9 mouse cellular contexts compared by ENCODE assay signal in genomic region chr6:97488821-97489220, GRCm38 (mm10).
DNase-seq lines count a peak whose midpoint lies in the region; ATAC-seq and TF ChIP-seq lines count a peak whose summit lies in the region.
"Had no signal": no experiment of that assay in that cellular context is flagged by ENCODE, and none has a peak within 500 bp of the region (broad histone marks: within the 10 kb centered on the region; RNA-seq: fewer than 3 reads in every experiment).

No protein-coding gene starts in this region.

- no peak for ATAC-seq in lung, embryonic 14.5 days (ENCODE audit: insufficient read depth)
- no peak for ATAC-seq in inflammation-experienced regulatory T-cells, adult 6 months

- H3K9ac ChIP-seq in lung, embryonic 14.5 days = no peak overlapping the region
- H3K9ac ChIP-seq: limb, embryonic 15.5 days had no signal

- WGBS in lung, embryonic 14.5 days = 30% methylated on average over 7 of the region's 7 CpGs
- WGBS in lung, adult 2 months = 37% methylated on average over 7 of the region's 7 CpGs

- TF ChIP-seq CTCF in lung, embryonic 14.5 days (IDR thresholded peaks at IDR 0.05; ENCODE audit: low read depth) = no peak
- no peak for TF ChIP-seq CTCF in lung, adult 2 months (IDR thresholded peaks at IDR 0.05; ENCODE audit: insufficient read depth, low read length)

- DNase-seq in cerebellum, adult 18-20 months = peak; percentile 12 to 26
- DNase-seq in cerebellum, postnatal 4 days (ENCODE audit: low spot score in 2 of 2) = no peak
- peak; percentile 45 for DNase-seq in lung, embryonic 14.5 days
- DNase-seq in lung, adult 2 months = no peak
- DNase-seq in kidney, adult 9 months = peak; percentile 74
- peak; percentile 79 for DNase-seq in skeletal muscle tissue, adult 2 months (ENCODE audit: low read depth, low spot score)
- no peak for DNase-seq in right cerebral cortex, postnatal 25 days

- H3K9me3 ChIP-seq in lung, embryonic 14.5 days (ENCODE audit: low read depth, low read length) = no peaks in the 10 kb centered on the region
- H3K9me3 ChIP-seq: limb, embryonic 15.5 days had no signal

- H3K4me2 ChIP-seq in lung, embryonic 14.5 days = peak overlapping the region; percentile 27; the same call in 1 of the 2 replicates

- no peaks in the 10 kb centered on the region; the same call in none of the 2 replicates for H3K4me1 ChIP-seq in lung, embryonic 14.5 days (ENCODE audit: insufficient read depth)
- H3K4me1 ChIP-seq in lung, adult 2 months (ENCODE audit: control insufficient read depth, insufficient read depth, low read length) = peaks cover 5% of the 10 kb centered on the region

- no peak overlapping the region for H3K4me3 ChIP-seq in lung, embryonic 14.5 days (ENCODE audit: low read depth, low read length)
- H3K4me3 ChIP-seq in lung, adult 2 months (replicated peaks; ENCODE audit: extremely low read depth, low read depth, low read length) = no peak overlapping the region
- H3K4me3 ChIP-seq: limb, embryonic 15.5 days had no signal

- H3K36me3 ChIP-seq in lung, embryonic 14.5 days (ENCODE audit: insufficient read depth) = no peaks in the 10 kb centered on the region
- H3K36me3 ChIP-seq: limb, embryonic 15.5 days had no signal

- H3K27ac ChIP-seq in lung, embryonic 14.5 days (ENCODE audit: low read depth) = no peak overlapping the region
- H3K27ac ChIP-seq: limb, embryonic 15.5 days had no signal

- no peak for TF ChIP-seq POLR2A in lung, adult 2 months (IDR thresholded peaks at IDR 0.05; ENCODE audit: borderline replicate concordance, extremely low read depth, low read depth, low read length)

- H3K27me3 ChIP-seq in lung, embryonic 14.5 days (ENCODE audit: insufficient read depth, low read length) = peaks cover 22% of the 10 kb centered on the region

Comparison
In these comparisons a context has a peak if more than half of its experiments do, and no peak if none do; other contexts are left out.
1. DNase-seq: peak in cerebellum, adult 18-20 months (2 of 2), lung, embryonic 14.5 days (single experiment), kidney, adult 9 months (single experiment) and skeletal muscle tissue, adult 2 months (single experiment); none in cerebellum, postnatal 4 days (0 of 2), lung, adult 2 months (single experiment) and right cerebral cortex, postnatal 25 days (single experiment).